Mouse (Mus musculus) forebrain, postnatal 0 days (tissue): ENCODE measurements around the gene Minpp1. TPM values are rescaled to one million over a fixed set of nuclear protein-coding genes. Genes with fewer than 3 reads are reported as not detected.
A peak's percentile ranks its signal among the peaks of the same experiment; 100 is the strongest.

Source experiments
- ATAC-seq: fragments of 200-750 bp; cut with Nextera tagmentation; 2 replicates; pipeline ENCODE4 v1.8.0; 2017; ENCODE audit warnings: mild to moderate bottlenecking, moderate library complexity
- DNase-seq: peaks from one replicate; pipeline ENCODE4 v3.0.0-alpha.2; 2015
- H3K27ac ChIP-seq: fragments of 300-500 bp; sonication (generic); 2 replicates; pipeline ENCODE4 v1.5.1; 2014; ENCODE audit warnings: low read depth, mild to moderate bottlenecking, antibody characterized with exemption, low read length, moderate library complexity, mixed read lengths
- H3K27me3 ChIP-seq: fragments of 300-500 bp; sonication (generic); 2 replicates; pipeline ENCODE4 v1.6.1; 2014; ENCODE audit warnings: mild to moderate bottlenecking, low read length, mixed read lengths; ENCODE audit not compliant: insufficient read depth
- H3K36me3 ChIP-seq: fragments of 300-500 bp; sonication (generic); 2 replicates; pipeline ENCODE4 v1.6.1; 2014; ENCODE audit warnings: mild to moderate bottlenecking, moderate library complexity; ENCODE audit not compliant: insufficient read depth
- H3K4me1 ChIP-seq: fragments of 300-500 bp; sonication (generic); 2 replicates; pipeline ENCODE4 v1.6.1; 2014; ENCODE audit warnings: antibody characterized with exemption; ENCODE audit not compliant: insufficient read depth
- H3K4me2 ChIP-seq: fragments of 300-500 bp; sonication (generic); 2 replicates; pipeline ENCODE4 v1.6.1; 2014; ENCODE audit warnings: low read depth, mild to moderate bottlenecking, moderate library complexity
- H3K4me3 ChIP-seq: fragments of 300-500 bp; sonication (generic); 2 replicates; pipeline ENCODE4 v1.5.1; 2014; ENCODE audit warnings: low read depth, low read length, mixed read lengths
- H3K9ac ChIP-seq: fragments of 300-500 bp; sonication (generic); 2 replicates; pipeline ENCODE4 v1.6.1; 2014; ENCODE audit warnings: mild to moderate bottlenecking
- H3K9me3 ChIP-seq: fragments of 300-500 bp; sonication (generic); 2 replicates; pipeline ENCODE4 v1.6.1; 2016; ENCODE audit warnings: low read length
- CTCF ChIP-seq: sonication (generic); IDR thresholded peaks from 2 replicates; pipeline ENCODE4 v1.5.1; 2016; ENCODE audit warnings: antibody characterized with exemption, control low read depth, low read depth
- WGBS: fragments of 180-500 bp; shearing (Covaris S2); extraction: QIAGEN DNeasy Blood & Tissue Kit; methylation state at CpG from one replicate; pipeline ENCODE4 v1.1.7; 2014; 5-methylcytosine and 5-hydroxymethylcytosine counted together
- polyA plus RNA-seq: library from polyadenylated mRNA; unstranded; fragments of >200 nt; fragmentation: Nextera tagmentation; extraction: Ambion mirVana; gene quantifications from 2 replicates; pipeline ENCODE4 v1.2.1, GENCODE M21; 2015
- total RNA-seq: library from RNA; depleted of rRNA; stranded (reverse); fragments of >200 nt; gene quantifications from 2 replicates; pipeline ENCODE4 v1.2.3, GENCODE M21; 2014

The Minpp1 gene
- total and polyA plus RNA-seq, 2 experiments from 2014 or later = 58.6 to 84.8 TPM

- no peaks in the 10 kb centered on the region for H3K27me3 ChIP-seq
- no peaks in the 10 kb centered on the region for H3K9me3 ChIP-seq
- DNase-seq (no peak), ATAC-seq (no peak)
- WGBS = 99% methylated on average over 6 of the region's 6 CpGs
- no peaks in the 10 kb centered on the region for H3K4me1 ChIP-seq
- H3K27ac ChIP-seq = no peak overlapping the region
- H3K4me2 ChIP-seq = no peak overlapping the region
- TF ChIP-seq CTCF = no peak
- peaks cover 21% of the 10 kb centered on the region for H3K36me3 ChIP-seq
- no peak overlapping the region for H3K4me3 ChIP-seq
- H3K9ac ChIP-seq = no peak overlapping the region
Observed at GRCm38 (mm10) chr19:32510962-32511361, 25.4 kb downstream of the Minpp1 start.

DNA sequence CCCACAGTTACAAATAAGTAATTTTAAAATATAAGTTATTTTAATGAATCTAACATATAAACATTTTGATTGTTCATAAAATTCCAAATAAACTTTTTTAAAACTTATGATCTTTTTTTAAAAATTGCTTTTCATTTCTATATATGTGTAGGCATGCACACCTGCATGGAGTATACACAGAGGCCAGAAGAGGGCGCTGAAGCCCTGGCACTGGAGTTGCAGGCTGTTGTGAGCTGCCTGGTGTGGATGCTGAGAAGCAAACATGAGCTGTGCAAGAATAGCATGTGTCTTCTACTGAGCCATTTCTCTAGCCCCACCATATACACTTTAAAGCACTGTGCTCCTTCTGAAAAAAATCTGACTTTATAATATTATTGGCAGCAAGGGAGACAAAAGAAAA lies 26.9 kb downstream of the Minpp1 start:
- TF ChIP-seq CTCF = 0 out of 2 replicates have a peak, but pooled peaks have one; percentile 8
- no peak overlapping the region for H3K27ac ChIP-seq
- H3K4me3 ChIP-seq = no peak overlapping the region
- WGBS = 45% methylated on average over 1 of the region's 1 CpGs
- no peaks in the 10 kb centered on the region for H3K27me3 ChIP-seq
- no peak overlapping the region for H3K9ac ChIP-seq
- DNase-seq (no peak), ATAC-seq (no peak)
- H3K36me3 ChIP-seq = peaks cover 28% of the 10 kb centered on the region
- H3K4me2 ChIP-seq = no peak overlapping the region
- H3K4me1 ChIP-seq = no peaks in the 10 kb centered on the region
- no peaks in the 10 kb centered on the region for H3K9me3 ChIP-seq

GRCm38 (mm10) chr19:32516575-32516974 lies 31.0 kb downstream of the Minpp1 start:
- no peak overlapping the region for H3K4me3 ChIP-seq
- 97% methylated on average over 9 of the region's 9 CpGs for WGBS
- H3K36me3 ChIP-seq = peaks cover 25% of the 10 kb centered on the region
- DNase-seq = no peak
- no peaks in the 10 kb centered on the region for H3K9me3 ChIP-seq
- ATAC-seq = no peak
- H3K4me2 ChIP-seq = no peak overlapping the region
- no peak overlapping the region for H3K27ac ChIP-seq
- no peaks in the 10 kb centered on the region for H3K4me1 ChIP-seq
- no peak for TF ChIP-seq CTCF
- H3K9ac ChIP-seq = no peak overlapping the region
- H3K27me3 ChIP-seq = no peaks in the 10 kb centered on the region

- TF ChIP-seq CTCF = no peak
- no peak overlapping the region for H3K27ac ChIP-seq
- H3K36me3 ChIP-seq = peaks cover 7% of the 10 kb centered on the region
- H3K4me2 ChIP-seq = no peak overlapping the region
- no peak for DNase-seq
- WGBS = 89% methylated on average over 3 of the region's 3 CpGs
- H3K9me3 ChIP-seq = no peaks in the 10 kb centered on the region
- H3K4me1 ChIP-seq = no peaks in the 10 kb centered on the region
- ATAC-seq = no peak
- no peak overlapping the region for H3K4me3 ChIP-seq
- H3K9ac ChIP-seq = no peak overlapping the region
- H3K27me3 ChIP-seq = no peaks in the 10 kb centered on the region
Observed at GRCm38 (mm10) chr19:32521446-32521845, 35.9 kb downstream of the Minpp1 start.

DNA sequence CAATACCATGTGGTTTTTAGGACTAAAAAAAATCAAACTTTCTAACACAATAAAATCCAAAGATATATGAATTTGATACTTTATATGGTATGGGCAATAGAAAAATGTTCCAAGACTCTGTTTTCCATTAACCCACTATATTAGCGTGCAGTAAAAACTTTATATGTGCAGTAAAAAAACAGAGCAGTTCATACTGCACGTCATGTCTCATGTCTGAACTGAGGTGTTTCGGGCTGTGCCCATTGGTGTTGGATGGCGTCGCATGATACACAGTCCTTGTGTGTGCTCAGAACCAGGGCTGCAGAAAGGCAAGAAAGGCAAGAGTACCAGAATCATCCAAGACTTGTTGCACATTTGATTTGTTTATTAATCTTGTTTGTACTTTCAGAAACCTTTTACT lies 36.7 kb downstream of the Minpp1 start:
- no peaks in the 10 kb centered on the region for H3K27me3 ChIP-seq
- no peak for TF ChIP-seq CTCF
- DNase-seq = no peak
- H3K27ac ChIP-seq = no peak overlapping the region
- H3K4me1 ChIP-seq = no peaks in the 10 kb centered on the region
- 95% methylated on average over 5 of the region's 5 CpGs for WGBS
- H3K4me3 ChIP-seq = no peak overlapping the region
- no peak overlapping the region for H3K9ac ChIP-seq
- H3K4me2 ChIP-seq = no peak overlapping the region
- H3K36me3 ChIP-seq = no peaks in the 10 kb centered on the region
- ATAC-seq = no peak
- H3K9me3 ChIP-seq = no peaks in the 10 kb centered on the region

- Histone ChIP-seq H3K27ac (no peak overlapping the region), H3K9me3 (no peaks in the 10 kb centered on the region), H3K27me3 (no peaks in the 10 kb centered on the region), H3K36me3 (no peaks in the 10 kb centered on the region), H3K4me1 (no peaks in the 10 kb centered on the region), H3K9ac (no peak overlapping the region), H3K4me2 (no peak overlapping the region), H3K4me3 (no peak overlapping the region)
- ATAC-seq = no peak
- no peak for TF ChIP-seq CTCF
- WGBS = 86% methylated on average over 8 of the region's 8 CpGs
- no peak for DNase-seq
Observed at GRCm38 (mm10) chr19:32522753-32523307, 37.3 kb downstream of the Minpp1 start.

- 80% methylated on average over 14 of the region's 14 CpGs for WGBS
- no peak overlapping the region for H3K9ac ChIP-seq
- H3K27ac ChIP-seq = no peak overlapping the region
- no peaks in the 10 kb centered on the region for H3K27me3 ChIP-seq
- no peak for DNase-seq
- no peak for ATAC-seq
- no peak overlapping the region for H3K4me3 ChIP-seq
- no peak for TF ChIP-seq CTCF
- no peaks in the 10 kb centered on the region for H3K4me1 ChIP-seq
- no peaks in the 10 kb centered on the region for H3K36me3 ChIP-seq
- H3K9me3 ChIP-seq = no peaks in the 10 kb centered on the region
- H3K4me2 ChIP-seq = no peak overlapping the region
Observed at GRCm38 (mm10) chr19:32523769-32524515, 38.4 kb downstream of the Minpp1 start.
